Mouse (Mus musculus) G1E (cell line): Measurements from ENCODE around the gene Nup54.

Source experiments
- CTCF ChIP-seq: IDR thresholded peaks from 2 replicates; pipeline ENCODE4 v1.5.1; 2012; ENCODE audit warnings: low read depth, low read length, inconsistent platforms, mixed read lengths
- GATA1 ChIP-seq: IDR thresholded peaks from 2 replicates; pipeline ENCODE4 v1.6.1; 2012; ENCODE audit warnings: borderline replicate concordance, low read length, inconsistent platforms, mixed read lengths

DNA sequence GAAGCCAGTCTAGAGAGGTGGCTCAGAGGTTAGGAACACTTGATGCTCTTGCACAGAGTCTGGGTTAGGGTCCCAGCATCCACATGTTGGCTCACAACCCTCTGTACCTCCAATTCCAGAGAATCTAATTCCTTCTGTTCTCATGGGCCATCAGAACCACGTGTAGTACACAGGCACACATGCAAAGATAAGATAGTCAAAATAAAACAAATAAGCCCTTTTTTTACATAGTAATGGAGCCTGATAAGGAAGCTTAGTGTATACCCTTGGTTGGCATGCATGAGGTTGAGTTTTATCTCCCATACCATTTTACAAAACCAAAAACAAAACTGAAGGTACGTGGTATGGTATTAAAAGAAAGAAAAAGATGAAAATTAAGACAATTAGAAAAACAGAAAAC lies 22.4 kb upstream of the Nup54 start:
- TF ChIP-seq CTCF (no peak), GATA1 (no peak)
